Mouse (Mus musculus) neural tube, embryonic 13.5 days (tissue): ENCODE data around the gene Frmd5. TPM values are rescaled to one million over a fixed set of nuclear protein-coding genes. Genes with fewer than 3 reads are reported as not detected.
A peak's percentile ranks its signal among the peaks of the same experiment; 100 is the strongest.

Experiments
- ATAC-seq: fragments of 200-750 bp; cut with Nextera tagmentation; 2 replicates; pipeline ENCODE4 v1.8.0; 2017; ENCODE audit warnings: low read depth, mild to moderate bottlenecking, moderate TSS enrichment, moderate library complexity
- H3K27ac ChIP-seq: fragments of 300-500 bp; sonication (generic); replicated peaks from 2 replicates; pipeline ENCODE4 v1.5.1; 2015; ENCODE audit warnings: moderate library complexity, mild to moderate bottlenecking, inconsistent platforms
- H3K27me3 ChIP-seq: fragments of 300-500 bp; sonication (generic); 2 replicates; pipeline ENCODE4 v1.6.1; 2015; ENCODE audit warnings: mild to moderate bottlenecking, inconsistent platforms
- H3K36me3 ChIP-seq: fragments of 300-500 bp; sonication (generic); 2 replicates; pipeline ENCODE4 v1.6.1; 2015; ENCODE audit warnings: mild to moderate bottlenecking, inconsistent platforms
- H3K4me1 ChIP-seq: fragments of 300-500 bp; sonication (generic); replicated peaks from 2 replicates; pipeline ENCODE4 v1.6.1; 2015; ENCODE audit warnings: inconsistent platforms
- H3K4me2 ChIP-seq: fragments of 300-500 bp; sonication (generic); 2 replicates; pipeline ENCODE4 v1.6.1; 2015; ENCODE audit warnings: inconsistent platforms, mild to moderate bottlenecking, moderate library complexity
- H3K4me3 ChIP-seq: fragments of 300-500 bp; sonication (generic); 2 replicates; pipeline ENCODE4 v1.5.1; 2015; ENCODE audit warnings: mild to moderate bottlenecking, inconsistent platforms
- H3K9ac ChIP-seq: fragments of 300-500 bp; sonication (generic); 2 replicates; pipeline ENCODE4 v1.6.1; 2015; ENCODE audit warnings: moderate library complexity, mild to moderate bottlenecking, inconsistent platforms
- H3K9me3 ChIP-seq: fragments of 300-500 bp; sonication (generic); 2 replicates; pipeline ENCODE4 v1.6.1; 2016; ENCODE audit warnings: inconsistent platforms
- WGBS: fragments of 180-500 bp; shearing (Covaris S2); methylation state at CpG from one replicate; pipeline ENCODE4 v1.1.7; 2015; 5-methylcytosine and 5-hydroxymethylcytosine counted together
- polyA plus RNA-seq: library from polyadenylated mRNA; unstranded; fragments of >200 nt; fragmentation: Nextera tagmentation; extraction: Ambion mirVana; gene quantifications from 2 replicates; pipeline ENCODE4 v1.2.1, GENCODE M21; 2015

Frmd5 gene
- polyA plus RNA-seq, 1 experiment from 2014 or later, result 28.1 TPM

DNA sequence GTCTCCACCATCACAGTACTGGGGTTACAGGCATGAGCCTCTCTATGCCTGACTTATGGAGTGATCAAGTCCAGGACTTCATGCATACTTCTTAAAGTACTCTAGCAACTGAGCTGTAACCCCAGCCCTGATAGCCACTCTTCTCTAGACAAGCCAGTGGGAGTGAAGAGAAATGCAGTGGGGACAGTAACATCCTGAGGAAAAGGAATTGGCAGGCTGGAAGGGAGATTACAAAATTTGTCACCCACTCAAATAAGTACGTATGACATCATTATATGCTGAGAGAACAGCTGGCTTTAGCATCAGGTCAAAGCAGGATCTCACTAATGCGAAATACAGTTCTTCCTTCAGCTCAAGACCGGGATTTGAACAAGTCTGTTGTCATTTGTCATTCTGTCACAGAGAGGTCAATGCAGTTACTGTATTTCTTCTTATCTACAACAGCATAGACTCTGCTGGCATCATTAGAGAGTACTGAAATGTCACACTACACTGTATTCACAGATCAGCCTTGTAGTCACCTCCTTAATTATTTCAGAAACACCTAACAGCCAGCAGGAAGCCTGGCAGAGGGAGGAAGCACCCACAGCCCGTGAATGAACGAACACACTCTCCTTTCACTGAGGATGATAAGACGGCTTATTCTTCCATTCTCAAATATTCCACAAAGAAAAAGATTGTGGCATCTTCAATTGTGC, 129.8 kb downstream of the Frmd5 start:
- peaks cover 17% of the 10 kb centered on the region for H3K4me1 ChIP-seq
- H3K27me3 ChIP-seq, result no peaks in the 10 kb centered on the region
- peak overlapping the region; percentile 29; the same call in 1 of the 2 replicates for H3K27ac ChIP-seq
- H3K36me3 ChIP-seq, result no peaks in the 10 kb centered on the region
- H3K9ac ChIP-seq, result no peak overlapping the region
- H3K9me3 ChIP-seq, result no peaks in the 10 kb centered on the region
- WGBS, result 64% methylated on average over 6 of the region's 6 CpGs
- H3K4me2 ChIP-seq, result no peak overlapping the region
- ATAC-seq, result no peak
- H3K4me3 ChIP-seq, result no peak overlapping the region

DNA sequence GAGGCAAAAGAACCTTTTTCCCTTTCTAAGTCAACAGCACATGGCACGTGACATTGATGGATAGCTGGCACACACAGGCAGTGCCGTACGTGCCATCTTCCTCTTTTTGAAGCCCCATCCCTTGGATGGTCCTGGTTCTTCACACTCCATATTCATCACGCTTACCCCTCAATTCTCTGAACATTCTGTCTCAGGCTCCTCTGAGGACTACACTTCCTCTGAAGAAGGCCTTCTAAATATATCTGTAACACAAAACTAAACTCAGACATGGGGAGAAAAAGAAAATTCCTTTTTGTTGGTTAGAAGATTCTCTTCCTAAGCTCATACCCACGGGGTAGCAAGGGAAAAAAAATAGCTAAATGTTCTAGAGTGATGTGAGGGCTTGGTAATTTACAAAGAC, 131.0 kb downstream of the Frmd5 start:
- H3K36me3 ChIP-seq, result no peaks in the 10 kb centered on the region
- H3K27ac ChIP-seq, result no peak overlapping the region
- ATAC-seq, result no peak
- WGBS, result 85% methylated on average over 5 of the region's 5 CpGs
- H3K9ac ChIP-seq, result no peak overlapping the region
- no peak overlapping the region for H3K4me3 ChIP-seq
- no peaks in the 10 kb centered on the region for H3K9me3 ChIP-seq
- no peak overlapping the region for H3K4me2 ChIP-seq
- H3K4me1 ChIP-seq, result peaks cover 17% of the 10 kb centered on the region
- H3K27me3 ChIP-seq, result no peaks in the 10 kb centered on the region

DNA sequence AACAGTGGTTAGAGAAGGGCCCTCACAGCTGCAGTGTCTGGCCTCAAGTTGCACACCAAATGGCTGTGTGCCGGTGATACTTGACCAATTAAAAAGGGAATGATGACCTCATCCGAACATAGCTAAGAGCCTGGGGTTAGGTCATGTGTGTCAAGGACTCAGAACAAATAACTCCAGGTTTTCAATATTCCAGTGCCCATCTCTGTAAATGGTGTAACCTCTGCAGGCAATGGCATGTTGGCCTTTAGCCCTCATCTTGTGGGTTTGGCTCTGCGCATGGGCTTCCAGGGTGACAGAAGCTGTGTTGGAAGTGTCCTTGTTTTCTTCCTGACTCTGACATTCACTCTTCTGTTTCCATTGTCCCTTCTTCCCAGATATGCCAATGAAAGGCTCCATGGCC, 131.8 kb downstream of the Frmd5 start:
- 90% methylated on average over 3 of the region's 3 CpGs for WGBS
- ATAC-seq, result no peak

DNA sequence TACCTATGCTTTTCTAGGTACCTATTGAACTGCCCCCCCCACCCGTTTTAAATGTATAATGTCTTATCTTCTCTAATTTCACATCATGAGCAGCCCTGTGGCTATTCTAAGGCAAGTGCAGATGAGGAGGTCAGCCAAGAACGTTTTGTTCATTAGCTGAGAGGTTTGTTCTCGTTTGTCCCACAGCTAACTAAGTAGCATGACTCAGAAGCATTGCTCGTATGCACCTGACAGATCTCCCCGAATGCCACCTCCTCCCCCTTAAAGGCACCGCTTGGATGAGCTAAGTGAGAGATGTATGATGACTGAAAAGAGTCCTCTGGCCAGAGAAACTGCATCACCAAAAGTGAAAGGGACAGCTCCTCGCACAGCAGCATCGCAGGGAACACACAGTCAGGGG, 132.7 kb downstream of the Frmd5 start:
- 75% methylated on average over 8 of the region's 8 CpGs for WGBS
- Histone ChIP-seq H3K27ac (no peak overlapping the region), H3K9me3 (no peaks in the 10 kb centered on the region), H3K4me3 (no peak overlapping the region), H3K4me2 (no peak overlapping the region), H3K27me3 (no peaks in the 10 kb centered on the region), H3K9ac (no peak overlapping the region), H3K4me1 (peaks cover 17% of the 10 kb centered on the region), H3K36me3 (no peaks in the 10 kb centered on the region)
- no peak for ATAC-seq

More for the DNA sequence above, 131.8 kb downstream of the Frmd5 start:
- Histone ChIP-seq H3K9ac (no peak overlapping the region), H3K4me1 (peaks cover 17% of the 10 kb centered on the region), H3K27ac (no peak overlapping the region), H3K36me3 (no peaks in the 10 kb centered on the region), H3K4me2 (no peak overlapping the region), H3K4me3 (no peak overlapping the region), H3K9me3 (no peaks in the 10 kb centered on the region), H3K27me3 (no peaks in the 10 kb centered on the region)

DNA sequence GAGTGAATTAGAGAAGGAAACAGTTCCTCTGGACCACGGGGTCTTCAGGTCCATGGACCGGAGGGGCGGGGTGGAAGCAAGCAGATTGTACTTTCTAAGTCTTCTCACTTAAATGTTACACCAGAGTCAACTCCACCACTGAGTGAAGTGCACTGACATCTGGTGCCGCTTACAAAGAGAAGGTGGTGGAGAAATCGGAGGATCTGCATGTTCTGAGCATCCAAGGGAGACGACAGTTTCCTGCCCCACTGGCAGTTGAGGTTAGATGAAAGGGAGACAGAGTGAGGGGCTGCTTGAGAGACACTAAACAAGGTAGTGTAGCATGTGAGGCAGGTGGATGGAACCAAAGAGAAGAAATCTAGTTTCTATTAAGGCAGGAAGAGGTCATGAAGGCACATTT, 137.0 kb downstream of the Frmd5 start:
- WGBS, result 84% methylated on average over 6 of the region's 6 CpGs
- H3K36me3 ChIP-seq, result no peaks in the 10 kb centered on the region
- no peak overlapping the region for H3K9ac ChIP-seq
- H3K27me3 ChIP-seq, result no peaks in the 10 kb centered on the region
- H3K4me2 ChIP-seq, result no peak overlapping the region
- no peak overlapping the region for H3K4me3 ChIP-seq
- ATAC-seq, result no peak
- 0 out of 2 replicates have a peak, but pooled peaks cover 3% of the 10 kb centered on the region for H3K4me1 ChIP-seq
- H3K27ac ChIP-seq, result no peak overlapping the region
- H3K9me3 ChIP-seq, result no peaks in the 10 kb centered on the region

DNA sequence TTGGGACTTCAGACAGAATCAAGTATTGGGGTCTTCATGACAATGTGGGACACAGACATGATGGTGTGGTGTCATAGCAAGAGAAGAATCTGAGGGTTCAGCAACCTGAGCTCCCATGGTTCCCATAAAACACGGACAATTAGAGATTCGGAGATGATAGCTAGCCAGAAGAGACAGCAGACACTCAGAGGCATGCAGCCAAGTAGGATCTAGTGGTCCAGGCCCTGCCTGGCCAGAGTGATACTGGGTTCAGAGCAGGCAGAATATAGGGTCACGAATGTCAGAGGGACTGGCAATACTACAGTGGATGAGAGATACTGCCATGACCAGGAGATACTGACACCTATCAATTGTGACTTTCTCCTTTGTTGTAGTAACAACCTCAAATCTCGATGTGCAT, 138.6 kb downstream of the Frmd5 start:
- H3K36me3 ChIP-seq, result no peaks in the 10 kb centered on the region
- H3K9me3 ChIP-seq, result no peaks in the 10 kb centered on the region
- no peaks in the 10 kb centered on the region for H3K27me3 ChIP-seq
- no peak overlapping the region for H3K9ac ChIP-seq
- H3K27ac ChIP-seq, result no peak overlapping the region
- H3K4me1 ChIP-seq, result 0 out of 2 replicates have a peak, but pooled peaks cover 4% of the 10 kb centered on the region
- no peak for ATAC-seq
- 89% methylated on average over 4 of the region's 4 CpGs for WGBS
- H3K4me2 ChIP-seq, result no peak overlapping the region
- H3K4me3 ChIP-seq, result no peak overlapping the region

DNA sequence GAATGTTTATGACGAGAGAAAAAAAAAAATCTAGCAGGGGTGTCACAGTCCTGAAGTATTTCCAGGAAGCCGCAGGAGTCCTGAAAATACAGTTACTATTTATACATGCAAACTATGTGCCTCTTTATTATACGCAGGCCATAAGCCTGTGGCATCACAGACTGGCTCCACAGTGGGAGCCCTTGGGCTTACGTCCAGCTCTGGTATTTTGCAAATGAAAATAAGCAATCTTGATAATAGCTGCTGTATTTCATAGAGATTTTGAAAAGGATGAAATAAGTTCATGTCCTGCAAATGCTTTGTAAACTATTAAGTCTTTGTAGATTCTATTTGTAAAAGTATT, 145.8 kb downstream of the Frmd5 start:
- Histone ChIP-seq H3K9ac (no peak overlapping the region), H3K4me3 (no peak overlapping the region), H3K27ac (no peak overlapping the region), H3K36me3 (no peaks in the 10 kb centered on the region), H3K9me3 (no peaks in the 10 kb centered on the region), H3K4me2 (no peak overlapping the region), H3K27me3 (no peaks in the 10 kb centered on the region), H3K4me1 (peaks cover 23% of the 10 kb centered on the region)
- WGBS, result 69% methylated on average over 4 of the region's 4 CpGs
- ATAC-seq, result no peak

DNA sequence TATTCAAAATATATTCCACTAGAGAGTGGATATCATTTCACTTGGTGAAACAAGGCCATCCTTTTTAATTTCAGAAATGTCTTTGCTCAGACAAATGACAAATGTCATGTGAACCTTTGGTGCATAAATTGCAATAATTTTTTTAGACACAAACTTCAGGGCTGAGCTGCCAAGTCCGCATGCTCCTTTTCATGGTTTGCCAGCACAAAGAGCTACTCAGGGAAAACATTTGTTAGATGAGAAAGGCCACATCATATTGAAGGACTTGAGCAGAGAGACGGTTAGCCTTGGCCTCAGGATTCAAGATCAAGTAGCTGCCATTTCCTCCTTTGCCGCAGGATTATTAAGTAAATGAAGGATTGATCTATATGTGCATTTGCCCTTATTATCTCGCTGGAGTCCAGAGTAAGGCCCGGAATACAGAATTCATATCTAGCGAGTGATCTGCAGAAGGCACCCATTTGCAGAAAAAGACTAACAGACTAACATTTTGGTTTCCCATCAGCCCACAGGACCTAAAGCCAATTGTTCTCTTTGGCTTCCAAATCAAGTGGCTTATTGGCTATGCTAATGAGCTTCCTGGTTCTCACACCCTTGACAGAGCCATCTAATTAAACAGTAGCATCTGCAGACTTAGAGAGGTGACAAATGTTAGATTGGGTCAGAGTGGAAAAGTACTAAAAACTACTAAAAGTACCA, 146.3 kb downstream of the Frmd5 start:
- no peak overlapping the region for H3K4me2 ChIP-seq
- ATAC-seq, result no peak
- H3K27me3 ChIP-seq, result no peaks in the 10 kb centered on the region
- no peaks in the 10 kb centered on the region for H3K36me3 ChIP-seq
- H3K9ac ChIP-seq, result no peak overlapping the region
- H3K4me1 ChIP-seq, result peaks cover 23% of the 10 kb centered on the region
- H3K9me3 ChIP-seq, result no peaks in the 10 kb centered on the region
- no peak overlapping the region for H3K4me3 ChIP-seq
- H3K27ac ChIP-seq, result peak overlapping the region; percentile 43; the same call in 1 of the 2 replicates
- 69% methylated on average over 6 of the region's 6 CpGs for WGBS

DNA sequence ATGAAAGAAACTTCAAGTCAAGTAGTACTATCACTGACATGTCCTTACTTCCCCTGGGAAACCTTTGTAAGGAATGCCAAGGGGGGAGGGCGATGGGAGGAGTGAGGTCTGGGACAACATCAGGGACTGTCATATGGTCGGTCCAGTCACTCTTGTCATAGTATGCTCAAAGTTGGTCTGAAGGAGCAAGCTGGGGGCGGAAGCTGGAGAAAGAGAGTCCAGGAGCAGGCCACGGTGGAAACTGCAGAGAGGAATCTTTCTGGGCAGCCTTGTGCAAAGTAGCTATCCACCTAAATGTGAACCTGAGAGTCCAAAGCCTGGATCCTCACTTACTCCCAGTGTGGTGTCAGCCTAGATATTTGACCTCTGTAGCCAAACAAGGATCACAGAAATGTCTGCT, 147.5 kb downstream of the Frmd5 start:
- no peak for ATAC-seq
- Histone ChIP-seq H3K4me2 (no peak overlapping the region), H3K9ac (no peak overlapping the region), H3K4me1 (peaks cover 20% of the 10 kb centered on the region), H3K9me3 (no peaks in the 10 kb centered on the region), H3K27me3 (no peaks in the 10 kb centered on the region), H3K27ac (no peak overlapping the region), H3K36me3 (no peaks in the 10 kb centered on the region), H3K4me3 (no peak overlapping the region)
- 87% methylated on average over 4 of the region's 4 CpGs for WGBS

DNA sequence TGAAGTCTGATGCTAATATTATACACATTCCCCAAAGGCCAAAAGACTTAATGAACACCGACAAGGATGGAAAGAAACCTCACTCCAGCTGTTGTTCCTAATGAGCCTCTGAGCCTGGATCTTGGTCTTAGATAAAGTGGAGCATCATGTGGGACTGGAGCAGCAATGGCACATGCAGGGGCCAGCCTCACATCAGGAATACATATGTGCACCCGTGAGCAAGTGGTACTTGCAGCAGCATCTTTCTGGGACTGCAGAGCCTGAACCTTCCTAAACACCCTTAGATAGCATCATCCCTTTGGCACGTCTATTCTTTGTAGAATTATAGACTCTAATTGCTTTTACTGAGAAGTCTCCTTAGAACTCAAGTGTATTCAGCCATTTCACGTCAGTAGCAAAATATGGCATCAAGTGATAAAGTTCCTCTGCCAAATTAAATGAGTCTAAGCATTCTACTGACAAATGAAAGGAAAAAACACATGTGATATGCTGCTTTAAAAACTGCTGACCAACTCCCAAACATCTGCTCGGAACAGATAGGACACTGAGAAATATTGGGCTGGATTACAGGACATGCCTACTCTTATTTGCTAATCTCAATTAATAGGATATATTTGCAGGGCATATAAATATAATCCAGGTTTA, 148.6 kb downstream of the Frmd5 start:
- no peak for ATAC-seq
- no peak overlapping the region for H3K4me2 ChIP-seq
- H3K27ac ChIP-seq, result no peak overlapping the region
- no peak overlapping the region for H3K9ac ChIP-seq
- no peaks in the 10 kb centered on the region for H3K9me3 ChIP-seq
- no peaks in the 10 kb centered on the region for H3K27me3 ChIP-seq
- no peaks in the 10 kb centered on the region for H3K36me3 ChIP-seq
- no peak overlapping the region for H3K4me3 ChIP-seq
- 84% methylated on average over 5 of the region's 5 CpGs for WGBS
- H3K4me1 ChIP-seq, result peaks cover 19% of the 10 kb centered on the region

DNA sequence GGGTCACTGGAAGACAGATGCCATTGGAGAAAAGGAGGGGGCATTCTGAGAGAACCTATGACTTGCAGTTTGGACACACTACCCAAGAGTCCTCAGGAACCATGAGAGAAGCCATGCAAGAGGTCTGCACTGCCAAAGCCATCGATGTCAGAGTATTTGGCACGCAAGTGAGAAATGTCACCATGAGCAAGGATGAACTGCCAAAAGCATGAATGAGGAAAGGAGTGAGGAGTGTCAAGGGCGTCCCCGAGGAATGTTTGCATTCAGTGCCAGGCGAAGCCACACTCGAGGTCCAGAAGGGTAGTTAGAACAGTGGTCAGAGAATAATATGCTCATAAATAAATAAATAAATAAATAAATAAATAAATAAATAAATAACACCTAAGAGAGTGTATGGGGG, 150.9 kb downstream of the Frmd5 start:
- WGBS, result 92% methylated on average over 6 of the region's 6 CpGs

DNA sequence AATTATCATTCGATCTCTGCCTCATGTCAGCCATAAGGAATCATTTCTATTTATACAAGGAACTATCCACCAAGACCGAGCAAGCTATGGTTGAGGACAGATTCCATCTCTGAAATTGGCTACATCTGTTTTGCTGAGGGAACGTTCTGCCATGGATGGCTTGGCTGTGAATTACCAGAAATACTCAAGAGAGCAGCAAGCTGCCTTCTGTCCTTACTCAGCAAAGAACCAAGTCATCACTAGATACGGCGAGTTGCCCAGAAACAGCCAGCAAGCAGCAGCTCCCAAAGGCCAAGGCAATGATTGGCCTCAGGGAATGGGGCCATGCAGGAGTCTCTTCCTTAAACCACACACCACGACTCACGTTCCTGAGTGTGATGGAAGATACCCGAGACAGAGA, 151.8 kb downstream of the Frmd5 start:
- 76% methylated on average over 8 of the region's 8 CpGs for WGBS
- ATAC-seq, result no peak

More for the DNA sequence above, 150.9 kb downstream of the Frmd5 start:
- no peak overlapping the region for H3K4me3 ChIP-seq
- peaks cover 7% of the 10 kb centered on the region for H3K4me1 ChIP-seq
- no peaks in the 10 kb centered on the region for H3K9me3 ChIP-seq
- ATAC-seq, result no peak
- H3K4me2 ChIP-seq, result no peak overlapping the region
- H3K27ac ChIP-seq, result no peak overlapping the region
- no peaks in the 10 kb centered on the region for H3K27me3 ChIP-seq
- H3K36me3 ChIP-seq, result no peaks in the 10 kb centered on the region
- H3K9ac ChIP-seq, result no peak overlapping the region

More for the DNA sequence above, 151.8 kb downstream of the Frmd5 start:
- no peak overlapping the region for H3K4me3 ChIP-seq
- H3K9ac ChIP-seq, result no peak overlapping the region
- no peaks in the 10 kb centered on the region for H3K27me3 ChIP-seq
- no peak overlapping the region for H3K4me2 ChIP-seq
- H3K4me1 ChIP-seq, result no peaks in the 10 kb centered on the region
- no peaks in the 10 kb centered on the region for H3K9me3 ChIP-seq
- no peak overlapping the region for H3K27ac ChIP-seq
- no peaks in the 10 kb centered on the region for H3K36me3 ChIP-seq
